Mouse (Mus musculus) hindbrain, postnatal 0 days (tissue): Measurements from ENCODE around the gene Lsm7. TPM values are rescaled to one million over a fixed set of nuclear protein-coding genes. Genes with fewer than 3 reads are reported as not detected.
A peak's percentile ranks its signal among the peaks of the same experiment; 100 is the strongest.

Experiments
- ATAC-seq: fragments of 200-750 bp; cut with Nextera tagmentation; 2 replicates; pipeline ENCODE4 v1.8.0; 2017; ENCODE audit warnings: mild to moderate bottlenecking, moderate TSS enrichment, moderate library complexity
- DNase-seq: peaks from one replicate; pipeline ENCODE4 v3.0.0-alpha.2; 2015; ENCODE audit warnings: low spot score
- H3K27ac ChIP-seq: fragments of 300-500 bp; sonication (generic); 2 replicates; pipeline ENCODE4 v1.5.1; 2014; ENCODE audit warnings: mild to moderate bottlenecking
- H3K27me3 ChIP-seq: fragments of 300-500 bp; sonication (generic); 2 replicates; pipeline ENCODE4 v1.6.1; 2014; ENCODE audit warnings: low read length, mixed read lengths; ENCODE audit not compliant: insufficient read depth
- H3K36me3 ChIP-seq: fragments of 300-500 bp; sonication (generic); 2 replicates; pipeline ENCODE4 v1.6.1; 2014; ENCODE audit warnings: low read length, mixed read lengths; ENCODE audit not compliant: insufficient read depth
- H3K4me1 ChIP-seq: fragments of 300-500 bp; sonication (generic); 2 replicates; pipeline ENCODE4 v1.6.1; 2014; ENCODE audit warnings: antibody characterized with exemption, low read length, mixed read lengths; ENCODE audit not compliant: insufficient read depth
- H3K4me2 ChIP-seq: fragments of 300-500 bp; sonication (generic); 2 replicates; pipeline ENCODE4 v1.6.1; 2014; ENCODE audit warnings: low read depth, mild to moderate bottlenecking, low read length, moderate library complexity, mixed read lengths
- H3K4me3 ChIP-seq: fragments of 300-500 bp; sonication (generic); 2 replicates; pipeline ENCODE4 v1.5.1; 2014; ENCODE audit warnings: low read length
- H3K9ac ChIP-seq: fragments of 300-500 bp; sonication (generic); replicated peaks from 2 replicates; pipeline ENCODE4 v1.6.1; 2014; ENCODE audit warnings: mild to moderate bottlenecking, low read length, moderate library complexity, mixed read lengths
- H3K9me3 ChIP-seq: fragments of 300-500 bp; sonication (generic); 2 replicates; pipeline ENCODE4 v1.6.1; 2016; ENCODE audit warnings: low read length, mixed read lengths
- CTCF ChIP-seq: IDR thresholded peaks from 2 replicates; pipeline ENCODE4 v1.5.1; 2016; ENCODE audit warnings: antibody characterized with exemption, control low read depth, low read depth
- WGBS: fragments of 180-500 bp; shearing (Covaris S2); extraction: QIAGEN DNeasy Blood & Tissue Kit; methylation state at CpG from one replicate; pipeline ENCODE4 v1.1.7; 2014; 5-methylcytosine and 5-hydroxymethylcytosine counted together
- polyA plus RNA-seq: library from polyadenylated mRNA; unstranded; fragments of >200 nt; fragmentation: Nextera tagmentation; extraction: Ambion mirVana; gene quantifications from 2 replicates; pipeline ENCODE4 v1.2.1, GENCODE M21; 2015
- total RNA-seq: library from RNA; depleted of rRNA; stranded (reverse); fragments of >200 nt; gene quantifications from 2 replicates; pipeline ENCODE4 v1.2.3, GENCODE M21; 2014

The Lsm7 gene
- total and polyA plus RNA-seq, 2 experiments from 2014 or later, result 189 to 279 TPM

DNA sequence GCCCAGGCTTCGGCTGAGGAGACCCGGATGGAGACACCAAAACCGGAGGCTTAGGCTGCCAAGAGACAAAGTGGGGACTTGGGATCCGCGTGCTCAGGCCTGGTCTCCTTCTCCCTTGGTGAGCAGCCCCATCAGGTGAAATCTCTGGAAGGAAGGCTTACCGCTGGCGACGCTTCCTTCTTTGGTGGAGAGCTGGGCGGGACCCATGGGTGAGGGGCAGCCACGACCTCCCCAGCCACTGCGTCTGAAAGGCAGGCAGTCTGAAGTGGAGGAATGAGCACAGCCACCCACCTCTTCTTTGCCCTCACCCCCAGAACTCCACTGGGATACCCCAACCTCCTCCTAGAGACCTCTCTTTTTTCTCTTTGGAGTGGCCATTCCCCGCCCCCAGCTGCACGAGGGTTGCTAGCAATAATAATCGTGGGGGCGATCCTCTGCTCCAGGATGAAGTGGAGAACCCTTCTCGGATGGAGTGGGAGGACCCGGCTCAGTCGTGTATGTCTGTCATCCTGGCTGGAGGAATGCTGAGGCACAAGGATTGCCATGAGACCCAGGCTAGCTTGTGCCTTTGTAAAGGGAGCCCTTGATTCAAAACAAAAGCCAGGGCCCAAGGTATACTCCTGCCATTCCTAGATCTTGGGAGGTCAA lies 45.9 kb downstream of the Lsm7 start:
- Histone ChIP-seq H3K27ac (no peak overlapping the region), H3K4me3 (peak overlapping the region; percentile 8; the same call in 1 of the 2 replicates), H3K9ac (0 out of 2 replicates have a peak overlapping the region, but pooled peaks have one; percentile 3), H3K4me2 (peak overlapping the region; percentile 81), H3K9me3 (no peaks in the 10 kb centered on the region), H3K36me3 (peaks cover 8% of the 10 kb centered on the region; the same call in 1 of the 2 replicates), H3K27me3 (peaks cover 5% of the 10 kb centered on the region; the same call in 1 of the 2 replicates), H3K4me1 (peaks cover 21% of the 10 kb centered on the region)
- TF ChIP-seq CTCF, result no peak
- DNase-seq, result no peak
- WGBS, result 10% methylated on average over 17 of the region's 18 CpGs
- ATAC-seq, result no peak

DNA sequence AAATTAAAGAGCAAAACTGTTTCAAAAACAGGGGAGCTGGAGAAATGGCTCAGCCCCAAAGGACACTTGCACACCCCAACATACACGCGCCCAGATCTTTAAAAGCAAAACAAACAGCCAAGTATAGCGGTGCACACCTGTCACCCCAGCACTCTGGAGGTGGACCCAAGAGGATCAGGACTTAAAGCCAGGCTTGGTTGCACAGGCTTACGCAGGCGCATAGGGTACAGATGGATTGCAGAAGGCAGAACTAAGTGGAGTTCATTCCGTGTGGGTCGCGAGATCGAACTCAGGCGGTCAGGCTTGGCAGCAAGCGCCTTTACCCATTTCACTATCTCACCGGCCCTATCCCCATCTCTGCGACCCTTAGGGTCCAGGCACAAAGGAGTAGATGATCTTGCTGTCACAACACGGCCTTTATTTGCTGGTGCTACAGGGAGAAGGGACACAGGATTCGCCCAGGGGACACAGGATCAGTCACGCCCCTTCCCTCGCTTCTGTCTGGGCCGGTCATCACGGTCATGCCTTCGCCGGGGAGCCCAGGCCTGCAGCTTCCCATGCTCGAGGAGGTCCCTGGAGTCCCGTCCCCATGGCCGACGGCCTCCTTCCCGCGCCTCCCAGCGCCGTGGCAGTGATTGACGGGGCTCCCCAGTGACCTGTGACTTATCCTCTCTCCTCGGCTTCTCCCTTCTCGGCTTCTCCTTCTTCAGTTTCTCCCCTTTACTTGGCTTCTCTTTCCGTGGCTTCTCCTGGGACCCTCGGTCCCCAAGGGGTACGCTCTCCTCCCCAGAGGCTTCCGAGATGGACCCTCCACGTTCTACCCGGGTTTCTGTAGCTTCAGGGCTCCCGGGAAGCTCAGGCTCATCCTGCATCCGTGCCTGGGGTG lies 46.7 kb downstream of the Lsm7 start:
- 0 out of 2 replicates have a peak overlapping the region, but pooled peaks have one; percentile 79 for H3K27ac ChIP-seq
- peaks cover 21% of the 10 kb centered on the region for H3K4me1 ChIP-seq
- TF ChIP-seq CTCF, result no peak
- H3K4me3 ChIP-seq, result peak overlapping the region; percentile 8; the same call in 1 of the 2 replicates
- ATAC-seq (no peak), DNase-seq (no peak)
- H3K9ac ChIP-seq, result 0 out of 2 replicates have a peak overlapping the region, but pooled peaks have one; percentile 3
- H3K4me2 ChIP-seq, result peak overlapping the region; percentile 81
- H3K9me3 ChIP-seq, result no peaks in the 10 kb centered on the region
- 17% methylated on average over 39 of the region's 40 CpGs for WGBS
- peaks cover 14% of the 10 kb centered on the region for H3K36me3 ChIP-seq
- peaks cover 5% of the 10 kb centered on the region; the same call in 1 of the 2 replicates for H3K27me3 ChIP-seq

DNA sequence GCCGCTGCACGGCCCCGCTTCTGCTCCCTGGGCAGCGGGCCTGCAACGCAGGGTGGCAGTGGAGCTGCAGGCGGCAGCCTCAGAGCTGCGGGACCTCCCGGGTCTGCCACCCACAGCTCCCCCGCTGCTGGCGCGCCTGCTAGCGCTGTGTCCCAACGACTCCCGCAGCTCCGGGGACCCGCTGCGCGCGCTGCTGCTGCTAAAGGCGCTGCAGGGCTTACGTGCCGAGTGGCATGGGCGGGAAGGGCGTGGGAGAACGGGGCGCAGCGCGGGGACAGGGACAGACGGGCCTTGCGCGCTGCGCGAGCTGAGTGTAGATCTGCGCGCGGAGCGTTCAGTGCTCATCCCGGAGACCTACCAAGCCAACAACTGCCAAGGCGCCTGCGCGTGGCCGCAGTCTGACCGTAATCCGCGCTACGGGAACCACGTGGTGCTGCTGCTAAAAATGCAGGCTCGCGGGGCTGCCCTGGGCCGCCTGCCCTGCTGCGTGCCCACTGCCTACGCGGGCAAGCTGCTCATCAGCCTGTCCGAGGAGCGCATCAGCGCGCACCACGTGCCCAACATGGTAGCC lies 47.9 kb downstream of the Lsm7 start:
- Histone ChIP-seq H3K4me2 (peak overlapping the region; percentile 81), H3K4me1 (peaks cover 21% of the 10 kb centered on the region)
- WGBS, result 0% methylated on average over 58 of the region's 58 CpGs

DNA sequence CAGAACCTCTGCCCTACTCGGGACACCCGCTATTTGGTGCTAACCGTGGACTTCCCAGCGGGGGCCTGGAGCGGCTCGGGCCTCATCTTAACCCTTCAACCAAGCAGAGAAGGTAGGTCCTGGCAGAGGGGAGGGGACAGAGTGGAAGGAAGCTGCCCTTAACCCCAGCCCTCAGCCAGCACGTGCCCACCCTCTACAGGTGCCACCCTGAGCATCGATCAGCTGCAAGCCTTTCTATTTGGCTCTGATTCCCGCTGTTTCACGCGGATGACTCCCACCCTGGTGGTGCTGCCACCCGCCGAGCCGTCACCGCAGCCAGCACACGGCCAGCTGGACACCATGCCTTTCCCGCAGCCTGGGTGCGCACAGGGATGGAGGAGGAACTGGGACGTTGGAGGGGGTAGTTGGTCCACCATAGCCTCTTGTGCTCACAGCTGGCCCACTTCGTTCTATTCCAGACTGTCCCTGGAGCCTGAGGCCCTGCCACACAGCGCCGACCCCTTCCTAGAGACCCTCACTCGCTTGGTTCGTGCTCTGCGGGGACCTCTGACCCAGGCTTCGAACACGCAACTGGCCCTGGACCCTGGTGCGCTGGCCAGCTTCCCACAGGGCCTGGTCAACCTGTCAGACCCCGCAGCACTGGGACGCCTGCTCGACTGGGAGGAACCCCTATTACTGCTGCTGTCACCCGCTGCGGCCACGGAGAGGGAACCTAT lies 48.5 kb downstream of the Lsm7 start:
- Histone ChIP-seq H3K27ac (peak overlapping the region; percentile 79), H3K4me3 (peak overlapping the region; percentile 43), H3K27me3 (peaks cover 5% of the 10 kb centered on the region; the same call in 1 of the 2 replicates), H3K9ac (peak overlapping the region; percentile 79), H3K4me2 (peak overlapping the region; percentile 81), H3K4me1 (peaks cover 21% of the 10 kb centered on the region), H3K36me3 (peaks cover 31% of the 10 kb centered on the region), H3K9me3 (no peaks in the 10 kb centered on the region)
- ATAC-seq, result no peak
- DNase-seq, result no peak
- TF ChIP-seq CTCF, result no peak
- 27% methylated on average over 32 of the region's 34 CpGs for WGBS

More for the DNA sequence above, 47.9 kb downstream of the Lsm7 start:
- DNase-seq, result peak; percentile 91
- peak overlapping the region; percentile 43 for H3K4me3 ChIP-seq
- H3K9ac ChIP-seq, result peak overlapping the region; percentile 79
- no peaks in the 10 kb centered on the region for H3K9me3 ChIP-seq
- H3K27ac ChIP-seq, result peak overlapping the region; percentile 79
- no peak for TF ChIP-seq CTCF
- ATAC-seq, result peak; percentile 84
- peaks cover 5% of the 10 kb centered on the region; the same call in 1 of the 2 replicates for H3K27me3 ChIP-seq
- H3K36me3 ChIP-seq, result peaks cover 25% of the 10 kb centered on the region

DNA sequence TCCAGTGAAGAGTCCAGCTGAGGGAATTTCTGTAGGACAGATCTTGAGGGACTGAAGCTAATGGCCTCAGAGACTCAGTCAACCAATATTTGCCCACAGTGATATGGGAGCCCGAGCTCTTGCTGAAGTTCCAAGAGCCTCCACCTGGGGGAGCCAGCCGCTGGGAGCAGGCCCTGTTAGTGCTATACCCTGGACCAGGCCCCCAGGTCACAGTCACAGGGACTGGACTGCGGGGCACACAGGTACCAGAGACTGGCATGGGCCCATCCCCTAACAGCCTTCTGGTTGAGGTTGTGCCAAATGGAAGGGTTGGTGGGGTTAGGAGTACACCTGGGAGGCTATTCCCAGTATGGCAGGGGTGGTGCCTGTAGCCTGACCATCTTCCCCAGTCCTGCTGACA lies 49.1 kb downstream of the Lsm7 start:
- Histone ChIP-seq H3K27ac (no peak overlapping the region), H3K36me3 (peaks cover 36% of the 10 kb centered on the region), H3K9ac (peak overlapping the region; percentile 79; the same call in 1 of the 2 replicates), H3K27me3 (peaks cover 5% of the 10 kb centered on the region; the same call in 1 of the 2 replicates), H3K4me3 (no peak overlapping the region), H3K4me1 (peaks cover 21% of the 10 kb centered on the region), H3K4me2 (no peak overlapping the region), H3K9me3 (no peaks in the 10 kb centered on the region)
- ATAC-seq, result peak; percentile 34
- 12% methylated on average over 3 of the region's 3 CpGs for WGBS
- DNase-seq, result peak; percentile 76
- peak; percentile 84 for TF ChIP-seq CTCF

DNA sequence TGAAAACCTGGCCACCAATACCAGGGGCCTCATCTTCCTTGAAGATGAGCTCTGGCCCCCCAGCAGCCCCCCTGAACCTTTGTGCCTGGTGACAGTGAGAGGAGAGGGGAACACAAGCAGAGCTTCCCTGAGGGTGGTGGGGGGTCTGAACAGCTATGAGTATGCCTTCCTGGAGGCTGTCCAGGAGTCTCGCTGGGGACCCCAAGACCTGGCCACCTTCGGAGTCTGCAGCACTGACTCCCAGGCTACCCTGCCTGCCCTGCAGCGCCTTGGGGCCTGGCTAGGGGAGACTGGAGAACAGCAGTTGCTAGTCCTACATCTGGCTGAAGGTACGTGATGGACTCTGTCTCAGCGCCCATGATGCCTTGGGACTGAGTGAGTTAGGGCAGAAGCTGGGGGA lies 49.7 kb downstream of the Lsm7 start:
- Histone ChIP-seq H3K4me3 (no peak overlapping the region), H3K4me1 (peaks cover 21% of the 10 kb centered on the region), H3K4me2 (no peak overlapping the region), H3K27ac (no peak overlapping the region), H3K27me3 (peaks cover 5% of the 10 kb centered on the region; the same call in 1 of the 2 replicates), H3K9me3 (no peaks in the 10 kb centered on the region), H3K9ac (no peak overlapping the region), H3K36me3 (peaks cover 36% of the 10 kb centered on the region)
- no peak for TF ChIP-seq CTCF
- 68% methylated on average over 5 of the region's 5 CpGs for WGBS
- ATAC-seq (no peak), DNase-seq (no peak)
